In genomic region chr19:44071166-44071565, GRCm38 (mm10) we compare ENCODE assay signal across 30 mouse cellular contexts. TPM values are rescaled to one million over a fixed set of nuclear protein-coding genes. Genes with fewer than 3 reads are reported as not detected.
DNase-seq lines count a peak whose midpoint lies in the region; ATAC-seq lines count a peak whose summit lies in the region.
"Had no signal": no experiment of that assay in that cellular context is flagged by ENCODE, and none has a peak within 500 bp of the region (broad histone marks: within the 10 kb centered on the region; RNA-seq: fewer than 3 reads in every experiment).

No protein-coding gene starts in this region.

- no peak overlapping the region for H3K4me3 ChIP-seq in liver, embryonic 13.5 days (replicated peaks)
- no peak overlapping the region for H3K4me3 ChIP-seq in limb, embryonic 13.5 days
- H3K4me3 ChIP-seq: heart, embryonic 10.5 days; midbrain, embryonic 10.5 days; myocyte; neural tube, embryonic 13.5 days had no signal

- no peak overlapping the region for H3K9ac ChIP-seq in liver, embryonic 13.5 days
- H3K9ac ChIP-seq in limb, embryonic 13.5 days, result no peak overlapping the region; the same call in 1 of the 2 replicates
- H3K9ac ChIP-seq: forebrain, postnatal 0 days; hindbrain, embryonic 14.5 days; neural tube, embryonic 13.5 days had no signal

- peaks cover 32% of the 10 kb centered on the region for H3K4me1 ChIP-seq in liver, embryonic 13.5 days (replicated peaks)
- H3K4me1 ChIP-seq in limb, embryonic 13.5 days, result peaks cover 32% of the 10 kb centered on the region

- 81% methylated on average over 5 of the region's 5 CpGs for WGBS in liver, embryonic 13.5 days (ENCODE audit: insufficient replicate concordance)
- WGBS in limb, embryonic 13.5 days, result 47% methylated on average over 5 of the region's 5 CpGs

- H3K27ac ChIP-seq in liver, embryonic 13.5 days, result no peak overlapping the region
- peak overlapping the region; percentile 22; the same call in 1 of the 2 replicates for H3K27ac ChIP-seq in limb, embryonic 13.5 days
- H3K27ac ChIP-seq: heart, embryonic 10.5 days; hindbrain, embryonic 14.5 days; midbrain, embryonic 10.5 days; neural tube, embryonic 13.5 days had no signal

- no peaks in the 10 kb centered on the region for H3K27me3 ChIP-seq in liver, embryonic 13.5 days
- no peaks in the 10 kb centered on the region for H3K27me3 ChIP-seq in limb, embryonic 13.5 days
- H3K27me3 ChIP-seq: neural tube, embryonic 13.5 days; Patski had no signal

- no peaks in the 10 kb centered on the region for H3K9me3 ChIP-seq in liver, embryonic 13.5 days (replicated peaks)
- H3K9me3 ChIP-seq in limb, embryonic 13.5 days, result no peaks in the 10 kb centered on the region
- H3K9me3 ChIP-seq: heart, embryonic 10.5 days; midbrain, embryonic 10.5 days; neural tube, embryonic 13.5 days had no signal

- H3K36me3 ChIP-seq in liver, embryonic 13.5 days, result peaks cover 17% of the 10 kb centered on the region
- H3K36me3 ChIP-seq in limb, embryonic 13.5 days, result peaks cover 14% of the 10 kb centered on the region

- DNase-seq in cerebellum, postnatal 10 days, result peak; percentile 7 to 16
- no peak for DNase-seq in cerebellum, postnatal 14 days
- peak; percentile 3 for DNase-seq in liver, embryonic 13.5 days
- DNase-seq in liver, result no peak
- peak; percentile 70 for DNase-seq in R1 (ENCODE audit: low read depth, low spot score)
- DNase-seq in layer of hippocampus, postnatal 36 days, result no peak
- no peak for DNase-seq in embryo, embryonic 10.5 days (ENCODE audit: low spot score)
- DNase-seq: adrenal gland, adult 8-10 months; cerebellum, postnatal 25 days; forebrain, postnatal 0 days; heart, postnatal 4 days; kidney, adult 9 months; kidney, postnatal 14 days; lung, adult 18-20 months; lung, postnatal 10 days; right cerebral cortex, adult 18-20 months; thymus, postnatal 14 days had no signal

- ATAC-seq in liver, embryonic 13.5 days (ENCODE audit: low read depth), result no peak
- peak; percentile 46; the same call in 1 of the 2 replicates for ATAC-seq in limb, embryonic 13.5 days (ENCODE audit: low FRiP score, low read depth)
- ATAC-seq: activated CD4-positive, CD25-positive, alpha-beta regulatory T cell, adult 4 months; forebrain, postnatal 0 days; midbrain, embryonic 16.5 days; Patski had no signal

- H3K4me2 ChIP-seq in liver, embryonic 13.5 days, result no peak overlapping the region
- peak overlapping the region; percentile 19 for H3K4me2 ChIP-seq in limb, embryonic 13.5 days (replicated peaks)
- H3K4me2 ChIP-seq: hindbrain, embryonic 14.5 days; liver, embryonic 11.5 days; neural tube, embryonic 13.5 days had no signal

RNA-seq across cellular contexts. Expression of gene Erlin1, which starts 1.6 kb away (rescaled TPM):
- polyA plus RNA-seq in liver, embryonic 13.5 days (2015; fragmentation: Nextera tagmentation; extraction: Ambion mirVana), result 14.7 and 17.9 TPM in 2 replicates
- 34.2 and 34.8 TPM in 2 replicates for polyA plus RNA-seq in limb, embryonic 13.5 days (2015; fragmentation: Nextera tagmentation; extraction: Ambion mirVana)
- total RNA-seq in layer of hippocampus, postnatal 36 days (2021), result 10 to 100 TPM; 20.1 to 21.5 TPM

RNA-seq across cellular contexts. Expression of gene Chuk, which starts 36.1 kb away (rescaled TPM):
- polyA plus RNA-seq in liver, embryonic 13.5 days (2015; fragmentation: Nextera tagmentation; extraction: Ambion mirVana), result 21.2 and 24.7 TPM in 2 replicates
- polyA plus RNA-seq in limb, embryonic 13.5 days (2015; fragmentation: Nextera tagmentation; extraction: Ambion mirVana), result 42.5 and 46.8 TPM in 2 replicates
- 10 to 100 TPM; 51.1 to 53.6 TPM for total RNA-seq in layer of hippocampus, postnatal 36 days (2021)

RNA-seq across cellular contexts. Expression of gene Cyp2c23, which starts 42.2 kb away (rescaled TPM):
- polyA plus RNA-seq in liver, embryonic 13.5 days (2015; fragmentation: Nextera tagmentation; extraction: Ambion mirVana), result 9.4 and 12.5 TPM in 2 replicates
- polyA plus RNA-seq in limb, embryonic 13.5 days (2015; fragmentation: Nextera tagmentation; extraction: Ambion mirVana), result 0.14 and 0.15 TPM in 2 replicates
- not detected for total RNA-seq in layer of hippocampus, postnatal 36 days (2021)
- total RNA-seq: forebrain, postnatal 0 days; heart, postnatal 4 days; layer of hippocampus, adult 8-10 months had no signal
- polyA plus RNA-seq: activated CD4-positive, CD25-positive, alpha-beta regulatory T cell, adult 4 months; forebrain, postnatal 0 days; heart, embryonic 16.5 days; hindbrain, embryonic 14.5 days; intestine, embryonic 14.5 days; midbrain, embryonic 10.5 days; midbrain, embryonic 16.5 days; neural tube, embryonic 13.5 days had no signal

Comparison
In these comparisons a context has a peak if more than half of its experiments do, and no peak if none do; other contexts are left out.
1. DNase-seq: peak in cerebellum, postnatal 10 days (2 of 2), liver, embryonic 13.5 days (single experiment) and R1 (single experiment); none in cerebellum, postnatal 14 days (0 of 2), liver (single experiment), layer of hippocampus, postnatal 36 days (0 of 2) and embryo, embryonic 10.5 days (single experiment).